Mouse (Mus musculus) heart, adult 9 months (tissue): ENCODE results near the gene Heyl.
A peak's percentile ranks its signal among the peaks of the same experiment; 100 is the strongest.
"Not testable (repeated sequence)": the region's sequence is repeated elsewhere in the genome, so short reads cannot be mapped to it uniquely, and the experiment has no call there.

Source experiments
- DNase-seq, 2 experiments: peaks; one replicate each; pipeline ENCODE4 v3.0.0; 2022; ENCODE audit warnings: low spot score in 2 of 2

The Heyl gene

GRCm38 (mm10) chr4:123284731-123285624 lies 51.6 kb downstream of the Heyl start:
- DNase-seq = peak; percentile 39 to 52

- DNase-seq = no peak
Observed at GRCm38 (mm10) chr4:123286790-123287189, 53.4 kb downstream of the Heyl start.

GRCm38 (mm10) chr4:123289038-123289437 lies 55.7 kb downstream of the Heyl start:
- no peak for DNase-seq

GRCm38 (mm10) chr4:123292390-123292789 lies 59.0 kb downstream of the Heyl start:
- no peak for DNase-seq

- no peak for DNase-seq
Observed at GRCm38 (mm10) chr4:123292989-123293388, 59.6 kb downstream of the Heyl start.

- DNase-seq = peak in 1 of 2 experiments; percentile 52
Observed at GRCm38 (mm10) chr4:123293661-123294443, 60.5 kb downstream of the Heyl start.

GRCm38 (mm10) chr4:123295026-123295425 lies 61.7 kb downstream of the Heyl start:
- DNase-seq = not testable (repeated sequence)

GRCm38 (mm10) chr4:123295516-123296147 lies 62.3 kb downstream of the Heyl start:
- no peak for DNase-seq

- DNase-seq = no peak
Observed at GRCm38 (mm10) chr4:123296148-123296534, 62.8 kb downstream of the Heyl start.

- DNase-seq = no peak
Observed at GRCm38 (mm10) chr4:123297195-123297960, 64.0 kb downstream of the Heyl start.

- peak; percentile 42 to 56 for DNase-seq
Observed at GRCm38 (mm10) chr4:123298226-123298625, 64.9 kb downstream of the Heyl start.

GRCm38 (mm10) chr4:123298980-123299670 lies 65.8 kb downstream of the Heyl start:
- DNase-seq = peak; percentile 46 to 53
